Mouse (Mus musculus): ENCODE results near the gene Slc7a11. TPM values are rescaled to one million over a fixed set of nuclear protein-coding genes. Genes with fewer than 3 reads are reported as not detected.
A peak's percentile ranks its signal among the peaks of the same experiment; 100 is the strongest.

The Slc7a11 gene
- polyA plus RNA-seq, 1 experiment from 2014 or later = 0.21 TPM

- Histone ChIP-seq H3K9me3 (no peaks in the 10 kb centered on the region), H3K27me3 (ENCODE audit: insufficient read depth, poor library complexity, severe bottlenecking) (no peaks in the 10 kb centered on the region), H3K27ac (no peak overlapping the region), H3K4me1 (replicated peaks) (no peaks in the 10 kb centered on the region), H3K4me3 (no peak overlapping the region), H3K36me3 (no peaks in the 10 kb centered on the region)
- 82% methylated on average over 8 of the region's 8 CpGs for WGBS
- DNase-seq (ENCODE audit: low spot score) = no peak
Observed at GRCm38 (mm10) chr3:50324524-50324923, 118.9 kb downstream of the Slc7a11 start.

DNA sequence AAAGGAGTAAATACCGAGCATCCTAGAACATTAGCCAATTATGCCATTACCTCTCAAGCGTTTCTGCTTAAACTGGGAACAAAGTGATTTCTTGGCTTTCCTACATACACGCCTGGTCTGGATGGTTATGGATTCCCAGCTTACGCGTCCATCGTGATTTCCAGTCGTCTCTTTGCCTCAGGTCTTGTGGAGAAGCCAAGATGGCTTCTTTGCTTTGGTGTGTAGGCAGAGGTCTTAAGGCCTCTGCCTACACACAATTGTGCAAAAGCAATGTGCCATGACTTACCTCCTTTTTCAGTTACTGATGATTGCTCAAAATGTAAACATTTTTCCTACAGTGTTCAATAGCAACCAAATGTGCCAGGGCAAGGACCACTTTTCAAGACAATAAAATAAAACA, 119.5 kb downstream of the Slc7a11 start:
- Histone ChIP-seq H3K4me1 (replicated peaks) (no peaks in the 10 kb centered on the region), H3K36me3 (no peaks in the 10 kb centered on the region), H3K27ac (no peak overlapping the region), H3K27me3 (ENCODE audit: insufficient read depth, poor library complexity, severe bottlenecking) (no peaks in the 10 kb centered on the region), H3K9me3 (no peaks in the 10 kb centered on the region), H3K4me3 (no peak overlapping the region)
- WGBS = 93% methylated on average over 7 of the region's 7 CpGs
- DNase-seq (ENCODE audit: low spot score) = no peak

DNA sequence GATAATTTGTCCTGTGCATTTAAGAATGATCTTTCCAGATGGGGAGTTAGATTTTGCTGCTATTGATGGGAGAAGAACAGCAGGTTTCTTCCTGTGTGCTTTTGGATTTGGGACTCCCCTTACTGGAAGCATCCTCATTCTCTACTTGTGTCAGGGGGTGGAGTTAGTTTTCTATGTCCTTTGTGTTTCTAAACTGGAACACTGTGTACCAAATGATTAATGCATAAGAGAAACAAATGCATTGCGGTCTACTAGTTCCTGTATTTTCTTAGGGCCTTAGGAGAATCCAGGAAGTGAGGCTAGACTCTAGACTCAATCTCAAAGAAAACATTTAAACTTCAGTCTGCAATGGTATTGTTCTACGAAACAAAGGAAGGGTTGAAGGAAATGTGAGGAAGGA, 122.6 kb downstream of the Slc7a11 start:
- Histone ChIP-seq H3K36me3 (no peaks in the 10 kb centered on the region), H3K27me3 (ENCODE audit: insufficient read depth, poor library complexity, severe bottlenecking) (no peaks in the 10 kb centered on the region), H3K4me3 (no peak overlapping the region), H3K9me3 (no peaks in the 10 kb centered on the region), H3K4me1 (replicated peaks) (no peaks in the 10 kb centered on the region), H3K27ac (no peak overlapping the region)
- DNase-seq (ENCODE audit: low spot score) = no peak
- 84% methylated on average over 2 of the region's 2 CpGs for WGBS

DNA sequence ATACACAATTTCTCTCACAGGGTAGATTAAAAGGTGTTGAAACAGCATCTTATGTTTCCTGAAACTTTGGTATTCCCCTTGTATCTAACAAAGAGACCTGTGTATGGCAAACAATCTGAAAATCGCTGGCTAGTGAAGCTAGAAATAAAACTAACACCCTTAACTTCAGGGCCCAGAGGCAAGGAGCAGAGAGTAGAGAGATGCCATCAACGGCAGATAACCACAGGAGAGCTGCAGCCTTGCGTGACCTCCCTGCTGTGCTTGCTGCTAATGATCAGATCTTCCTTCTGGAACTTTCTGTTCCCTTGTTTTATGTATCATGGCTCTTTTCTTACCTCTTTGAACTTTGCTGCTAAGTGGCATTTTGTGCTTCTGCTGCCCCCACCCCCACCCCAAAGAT, 125.3 kb downstream of the Slc7a11 start:
- no peak overlapping the region for H3K27ac ChIP-seq
- no peaks in the 10 kb centered on the region for H3K36me3 ChIP-seq
- H3K9me3 ChIP-seq = no peaks in the 10 kb centered on the region
- no peak overlapping the region for H3K4me3 ChIP-seq
- no peaks in the 10 kb centered on the region for H3K4me1 ChIP-seq (replicated peaks)
- 66% methylated on average over 3 of the region's 3 CpGs for WGBS
- no peaks in the 10 kb centered on the region for H3K27me3 ChIP-seq (ENCODE audit: insufficient read depth, poor library complexity, severe bottlenecking)
- DNase-seq (ENCODE audit: low spot score) = no peak

DNA sequence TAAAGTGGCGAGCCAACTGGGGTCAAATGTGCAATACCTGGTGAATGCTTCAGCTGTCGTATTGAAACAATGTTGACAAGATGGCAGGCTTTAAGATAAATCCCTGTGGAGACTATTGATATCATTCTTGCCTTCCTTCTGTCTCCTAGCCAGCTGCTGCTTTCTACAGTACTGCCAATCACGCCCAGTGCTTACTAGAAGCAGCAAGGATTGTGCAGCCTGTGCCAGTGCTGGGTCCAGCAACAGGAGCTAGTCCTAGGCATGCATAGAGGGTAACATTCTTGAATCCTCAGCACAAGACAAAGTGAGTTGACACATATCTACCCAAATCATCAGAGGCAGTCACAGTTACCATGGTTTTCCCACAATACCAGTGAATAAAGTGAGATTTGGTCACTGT, 129.6 kb downstream of the Slc7a11 start:
- Histone ChIP-seq H3K9me3 (no peaks in the 10 kb centered on the region), H3K4me1 (replicated peaks) (no peaks in the 10 kb centered on the region), H3K27ac (no peak overlapping the region), H3K27me3 (ENCODE audit: insufficient read depth, poor library complexity, severe bottlenecking) (no peaks in the 10 kb centered on the region), H3K4me3 (no peak overlapping the region), H3K36me3 (no peaks in the 10 kb centered on the region)
- DNase-seq (ENCODE audit: low spot score) = no peak
- 72% methylated on average over 3 of the region's 3 CpGs for WGBS

GRCm38 (mm10) chr3:50307339-50308327, 135.8 kb downstream of the Slc7a11 start:
- no peak for DNase-seq (ENCODE audit: low spot score)
- WGBS = 87% methylated on average over 14 of the region's 14 CpGs
- no peaks in the 10 kb centered on the region for H3K36me3 ChIP-seq
- H3K27me3 ChIP-seq (ENCODE audit: insufficient read depth, poor library complexity, severe bottlenecking) = no peaks in the 10 kb centered on the region
- no peak overlapping the region for H3K4me3 ChIP-seq
- no peaks in the 10 kb centered on the region for H3K4me1 ChIP-seq (replicated peaks)
- H3K9me3 ChIP-seq = no peaks in the 10 kb centered on the region
- H3K27ac ChIP-seq = no peak overlapping the region

DNA sequence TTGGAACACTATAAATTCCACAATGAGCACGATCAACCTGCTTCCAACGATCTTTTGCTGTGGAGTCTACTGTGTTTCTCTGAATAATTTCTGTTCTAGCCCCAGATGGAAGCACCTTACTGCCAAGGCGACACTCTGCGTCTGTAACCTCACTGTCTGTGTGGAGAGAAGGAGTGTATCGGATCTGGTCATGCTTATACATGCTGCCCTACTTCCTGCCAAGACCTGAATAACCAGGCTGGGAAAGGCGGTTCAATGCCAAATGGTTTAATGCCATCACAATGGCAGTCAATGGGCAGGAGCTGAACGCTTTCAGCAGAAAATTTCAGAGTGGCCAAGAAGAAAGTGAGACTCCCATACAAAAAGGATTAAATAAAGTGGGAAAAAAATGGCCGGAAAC, 137.1 kb downstream of the Slc7a11 start:
- H3K27me3 ChIP-seq (ENCODE audit: insufficient read depth, poor library complexity, severe bottlenecking) = no peaks in the 10 kb centered on the region
- H3K27ac ChIP-seq = no peak overlapping the region
- WGBS = 90% methylated on average over 8 of the region's 8 CpGs
- H3K9me3 ChIP-seq = no peaks in the 10 kb centered on the region
- H3K36me3 ChIP-seq = no peaks in the 10 kb centered on the region
- no peaks in the 10 kb centered on the region for H3K4me1 ChIP-seq (replicated peaks)
- DNase-seq (ENCODE audit: low spot score) = no peak
- no peak overlapping the region for H3K4me3 ChIP-seq

DNA sequence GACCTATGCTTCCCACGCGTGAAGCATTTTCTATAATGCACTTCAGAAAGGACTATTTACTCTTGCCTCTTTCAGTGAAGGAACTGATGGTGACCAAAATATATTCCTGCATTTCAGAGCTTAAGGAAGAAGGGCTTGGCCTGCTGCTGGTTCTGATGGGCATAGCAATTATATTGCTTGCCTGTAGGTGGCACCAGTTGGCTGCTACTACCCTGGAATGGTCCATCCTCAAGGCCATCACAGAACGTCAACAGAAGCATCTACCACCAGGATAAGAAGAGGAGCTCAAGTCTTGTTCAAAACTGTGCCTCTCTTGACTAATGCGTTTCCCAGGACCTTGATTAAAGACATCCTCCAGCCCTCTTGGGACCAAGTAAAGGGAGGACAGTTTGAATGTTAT, 139.3 kb downstream of the Slc7a11 start:
- Histone ChIP-seq H3K27me3 (ENCODE audit: insufficient read depth, poor library complexity, severe bottlenecking) (no peaks in the 10 kb centered on the region), H3K4me3 (no peak overlapping the region), H3K9me3 (no peaks in the 10 kb centered on the region), H3K27ac (no peak overlapping the region), H3K36me3 (no peaks in the 10 kb centered on the region), H3K4me1 (replicated peaks) (no peaks in the 10 kb centered on the region)
- WGBS = 46% methylated on average over 4 of the region's 4 CpGs
- DNase-seq (ENCODE audit: low spot score) = peak; percentile 20

GRCm38 (mm10) chr3:50302648-50303047, 140.8 kb downstream of the Slc7a11 start:
- DNase-seq (ENCODE audit: low spot score) = no peak
- Histone ChIP-seq H3K4me1 (replicated peaks) (no peaks in the 10 kb centered on the region), H3K27me3 (ENCODE audit: insufficient read depth, poor library complexity, severe bottlenecking) (no peaks in the 10 kb centered on the region), H3K4me3 (no peak overlapping the region), H3K27ac (no peak overlapping the region), H3K36me3 (no peaks in the 10 kb centered on the region), H3K9me3 (no peaks in the 10 kb centered on the region)
- 77% methylated on average over 6 of the region's 6 CpGs for WGBS

DNA sequence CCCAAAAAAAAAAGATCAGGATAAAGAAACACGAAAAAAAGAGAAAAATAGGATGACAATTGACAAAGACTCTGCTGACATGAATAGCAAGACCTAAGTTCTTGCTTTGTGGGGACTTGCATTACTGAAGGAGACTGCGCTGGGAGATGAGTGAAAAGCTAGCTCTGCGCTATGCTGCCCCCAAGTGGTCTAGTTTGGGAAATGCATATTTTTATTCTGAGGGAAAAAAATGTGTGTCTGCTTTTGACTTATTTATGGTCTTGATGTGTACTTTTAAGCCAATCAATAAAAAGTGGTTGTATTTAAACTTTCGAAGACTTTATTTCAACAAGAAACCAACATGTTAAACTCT, 142.5 kb downstream of the Slc7a11 start:
- Histone ChIP-seq H3K27ac (no peak overlapping the region), H3K36me3 (no peaks in the 10 kb centered on the region), H3K9me3 (no peaks in the 10 kb centered on the region), H3K4me1 (replicated peaks) (no peaks in the 10 kb centered on the region), H3K27me3 (ENCODE audit: insufficient read depth, poor library complexity, severe bottlenecking) (no peaks in the 10 kb centered on the region), H3K4me3 (no peak overlapping the region)
- peak; percentile 45 for DNase-seq (ENCODE audit: low spot score)
- 9% methylated on average over 4 of the region's 4 CpGs for WGBS

GRCm38 (mm10) chr3:50300002-50300951, 143.1 kb downstream of the Slc7a11 start:
- H3K27me3 ChIP-seq (ENCODE audit: insufficient read depth, poor library complexity, severe bottlenecking) = no peaks in the 10 kb centered on the region
- WGBS = 87% methylated on average over 17 of the region's 17 CpGs
- no peaks in the 10 kb centered on the region for H3K9me3 ChIP-seq
- DNase-seq (ENCODE audit: low spot score) = no peak
- 0 out of 2 replicates have a peak overlapping the region, but pooled peaks have one; percentile 1 for H3K27ac ChIP-seq
- no peaks in the 10 kb centered on the region for H3K36me3 ChIP-seq
- H3K4me3 ChIP-seq = no peak overlapping the region
- H3K4me1 ChIP-seq (replicated peaks) = no peaks in the 10 kb centered on the region

- Histone ChIP-seq H3K36me3 (no peaks in the 10 kb centered on the region), H3K27ac (no peak overlapping the region), H3K27me3 (ENCODE audit: insufficient read depth, poor library complexity, severe bottlenecking) (no peaks in the 10 kb centered on the region), H3K9me3 (no peaks in the 10 kb centered on the region), H3K4me1 (replicated peaks) (no peaks in the 10 kb centered on the region), H3K4me3 (no peak overlapping the region)
- DNase-seq (ENCODE audit: low spot score) = no peak
- 89% methylated on average over 7 of the region's 7 CpGs for WGBS
Observed at GRCm38 (mm10) chr3:50298366-50298991, 144.9 kb downstream of the Slc7a11 start.
